Mouse (Mus musculus) embryo, embryonic 11 days (tissue): ENCODE data around the gene Nyap1.

ENCODE experiments used
- DNase-seq: peaks from one replicate; pipeline ENCODE4 v3.0.0-alpha.2; 2015

Nyap1 gene

DNA sequence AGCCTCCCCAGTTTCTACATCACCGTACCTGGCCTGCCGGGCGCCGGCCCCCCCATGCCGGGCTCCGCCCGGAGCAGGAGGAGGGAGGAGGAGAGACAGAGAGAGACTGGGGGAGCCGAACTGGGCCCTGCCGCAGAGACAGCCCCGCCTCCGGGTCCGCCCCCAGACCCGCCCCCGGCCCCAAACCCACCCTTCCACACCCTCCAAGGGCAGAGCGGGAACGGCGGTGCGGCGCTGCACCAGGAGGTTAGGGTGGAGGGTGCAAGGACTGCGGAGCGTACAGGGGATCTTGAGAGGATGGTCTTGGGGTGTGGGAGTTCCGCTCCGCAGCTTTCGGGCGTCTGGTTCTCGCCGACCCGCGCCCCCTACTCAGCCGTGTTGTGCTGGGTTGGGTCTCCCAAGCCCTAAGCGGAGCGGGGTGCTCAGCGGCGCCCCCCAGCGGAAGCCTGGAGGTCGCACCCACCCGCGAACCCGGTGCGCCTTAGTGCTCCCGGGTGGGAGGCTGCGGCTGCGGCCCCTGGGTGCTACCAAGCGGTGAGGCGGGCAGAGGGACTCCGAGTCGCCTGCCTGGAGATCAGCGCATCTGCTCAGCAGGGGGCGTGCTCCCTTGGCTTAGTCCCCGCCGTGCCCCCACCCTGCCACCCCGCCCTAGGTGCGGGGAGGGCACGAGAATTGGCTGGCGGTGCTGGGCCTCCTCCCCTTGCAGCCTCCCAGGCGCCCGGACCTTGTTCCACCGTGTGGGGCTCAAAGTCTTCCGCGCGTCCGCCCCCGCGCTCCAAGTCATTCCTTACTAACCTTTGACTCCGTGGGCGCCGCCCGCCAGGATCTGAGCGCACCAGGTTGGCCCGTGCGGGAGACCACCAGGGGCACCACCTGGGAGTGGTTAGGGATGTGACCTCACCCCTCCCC, at the start of gene Nyap1:
Gene Nyap1 (minus strand): TSS at position 585 of the 909 bp plus-strand sequence.
- DNase-seq = peak; percentile 87

DNA sequence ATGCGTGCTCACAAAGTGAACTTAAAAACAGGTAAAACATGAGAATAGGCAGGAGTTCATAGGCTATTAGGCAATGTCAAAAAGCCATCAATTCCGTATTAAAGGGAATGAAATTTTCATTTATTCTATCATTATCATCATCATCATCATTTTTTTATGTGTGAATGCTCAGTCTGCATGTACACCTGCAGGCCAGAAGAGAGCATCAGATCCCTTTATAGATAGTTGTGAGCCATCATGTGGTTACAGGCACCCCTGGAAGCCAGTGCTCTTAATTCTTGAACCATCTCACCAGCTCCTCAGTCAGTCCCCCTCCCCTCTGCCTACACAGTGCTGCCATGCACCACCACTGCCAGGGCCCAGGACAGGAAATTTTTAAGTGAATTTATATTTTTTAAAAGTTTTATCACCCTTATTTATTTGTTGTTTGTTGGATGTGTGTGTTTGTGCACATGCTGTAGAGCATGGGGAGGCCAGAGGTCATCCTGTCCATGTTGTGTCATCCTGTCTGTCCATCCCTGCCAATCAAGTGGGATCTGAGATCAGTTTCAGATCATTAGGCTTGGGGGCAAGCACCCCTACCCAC, 47.6 kb upstream of the Nyap1 start:
- no peak for DNase-seq

DNA sequence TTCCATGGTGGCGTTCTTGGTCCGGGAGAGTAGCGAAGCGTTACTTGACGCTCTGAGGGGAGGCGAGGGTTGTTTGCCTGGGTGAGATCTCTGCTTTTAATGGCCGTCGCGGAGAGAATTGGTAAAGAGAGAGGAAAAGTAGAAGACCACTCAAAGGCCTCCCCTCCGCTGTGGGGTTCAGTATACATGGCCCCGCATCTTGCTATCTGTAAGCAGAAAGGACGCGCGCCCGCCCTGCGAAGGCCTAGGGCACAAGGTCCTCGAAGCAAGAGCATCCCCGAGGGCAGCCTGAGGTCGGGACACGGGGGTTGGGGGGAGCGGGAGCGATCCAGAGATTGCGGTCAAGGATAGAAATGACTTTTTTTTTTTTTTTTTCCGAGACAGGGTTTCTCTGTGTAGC, 46.8 kb upstream of the Nyap1 start:
- peak; percentile 11 for DNase-seq

DNA sequence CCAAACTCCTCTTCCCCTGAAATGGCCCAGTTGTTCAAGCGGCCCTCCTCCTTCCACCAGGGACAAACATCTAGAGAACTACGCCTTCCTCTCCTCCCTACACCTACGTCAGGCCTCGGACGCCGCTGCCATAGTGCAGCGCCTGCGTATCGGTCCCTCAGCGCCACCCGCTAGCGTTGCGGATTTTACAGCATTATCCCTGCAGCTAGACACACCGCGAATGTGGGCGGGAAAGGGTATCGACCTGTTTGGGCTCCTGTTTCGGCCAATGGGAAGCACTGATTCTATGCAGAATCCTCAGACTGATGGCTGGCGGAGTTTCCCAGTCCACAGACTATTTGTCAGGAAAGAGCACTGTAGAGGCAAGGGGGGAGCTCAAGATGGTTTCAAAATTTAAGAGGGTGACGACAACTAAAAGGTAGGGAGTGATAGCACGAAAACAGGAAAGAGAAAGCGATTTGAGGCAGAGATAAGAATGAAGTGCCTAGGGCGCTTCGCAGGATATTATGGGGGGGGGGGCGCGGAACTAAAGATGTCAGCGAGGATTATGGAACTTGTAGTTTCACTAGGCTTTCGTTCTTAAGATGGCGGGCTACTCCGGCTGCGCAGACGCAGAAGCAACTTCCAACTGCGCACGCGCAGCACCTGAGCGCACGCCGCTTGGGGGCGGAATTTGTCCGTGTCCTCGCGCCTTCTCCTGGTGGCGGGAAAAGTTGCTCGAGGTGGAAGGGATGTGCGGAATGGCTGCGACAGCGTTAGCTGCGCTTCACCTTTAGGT, 45.9 kb upstream of the Nyap1 start, which contains the start of the genes Mepce and Zcwpw1:
Gene Mepce (minus strand): TSS at position 505 of the 778 bp plus-strand sequence.
Gene Zcwpw1 (plus strand): TSS at position 648 of the 778 bp plus-strand sequence.
- peak; percentile 96 for DNase-seq

DNA sequence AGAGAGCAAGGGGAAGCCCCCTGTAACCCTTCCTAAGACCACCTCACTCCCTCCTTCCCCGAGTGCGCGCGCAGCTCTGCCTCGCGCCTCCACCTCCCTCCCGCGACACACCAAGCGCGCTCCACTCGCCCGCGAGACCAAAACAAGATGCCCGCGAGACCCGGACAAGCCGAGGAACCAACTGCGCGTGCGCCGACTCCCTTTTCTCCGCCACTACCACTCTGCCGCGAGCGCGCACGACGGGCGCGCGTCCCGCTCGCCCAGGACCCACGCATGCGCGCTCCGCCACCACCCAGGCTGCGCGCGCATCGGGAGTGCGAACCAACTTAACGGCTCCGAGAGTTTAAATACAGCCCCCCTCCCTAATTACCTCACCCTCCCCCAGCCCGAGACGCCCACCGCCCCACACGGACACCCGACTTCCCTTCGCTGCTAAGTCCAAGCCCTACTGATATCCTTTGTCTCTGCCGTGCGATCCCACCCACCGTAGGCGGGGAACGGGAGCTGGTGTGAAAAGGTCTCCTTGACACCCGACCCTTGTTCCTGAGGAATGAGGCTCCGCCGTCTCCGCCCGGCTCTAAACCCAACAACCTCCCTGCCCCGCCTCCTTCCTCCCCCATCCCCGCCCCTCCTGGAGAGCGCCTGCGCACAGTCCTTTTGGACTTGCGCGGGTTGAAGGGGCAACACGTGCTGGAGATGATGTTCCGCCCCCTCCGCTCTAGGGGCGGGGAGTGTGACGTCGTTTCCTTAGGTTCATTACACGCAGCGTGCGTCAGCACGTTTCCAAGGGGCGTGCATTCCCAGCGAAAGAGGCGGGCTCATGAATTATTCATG, 44.9 kb upstream of the Nyap1 start:
- DNase-seq = peak; percentile 100

DNA sequence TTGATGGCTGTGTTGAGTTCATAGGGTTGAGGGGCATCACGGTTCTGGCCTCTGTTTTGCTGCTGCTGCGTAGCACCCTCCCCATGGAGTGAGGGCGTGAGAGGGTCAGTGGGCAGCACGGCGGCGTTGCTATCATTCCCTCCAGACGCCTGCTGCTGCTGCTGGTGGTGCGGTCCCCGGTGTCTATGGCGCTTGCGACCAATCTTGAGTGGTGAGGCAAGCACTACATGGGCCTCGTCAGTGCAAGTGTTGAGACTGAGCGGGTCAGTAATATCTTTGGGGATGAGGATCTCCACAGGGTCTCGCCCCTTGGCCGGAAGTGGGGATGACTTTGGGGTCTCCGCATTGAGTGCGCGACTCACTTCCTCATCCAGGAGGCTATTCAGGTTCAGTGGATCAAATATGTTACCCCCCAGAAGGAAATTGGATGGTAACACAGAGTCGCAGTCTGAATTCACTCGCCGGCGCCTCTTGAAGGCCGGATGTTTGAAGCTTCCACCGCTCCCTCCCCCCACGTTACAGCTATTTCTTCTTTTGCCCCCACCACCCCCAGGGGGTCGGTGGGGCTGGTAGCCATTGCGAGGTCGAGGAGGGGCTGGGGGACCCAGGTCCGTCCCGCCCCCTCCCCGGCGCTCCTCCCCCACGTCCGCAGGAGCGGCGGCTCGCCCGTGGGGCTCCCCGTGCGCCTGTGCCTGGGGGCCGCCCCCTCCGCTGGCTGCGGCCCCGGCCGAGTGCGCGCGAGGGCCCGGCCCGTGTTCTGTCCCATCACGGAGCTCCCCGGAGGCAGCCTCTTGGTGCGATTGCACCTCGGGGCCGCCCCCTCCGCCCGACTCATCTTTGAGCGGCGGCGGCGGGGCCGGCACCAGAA, 44.0 kb upstream of the Nyap1 start:
- peak; percentile 63 for DNase-seq

DNA sequence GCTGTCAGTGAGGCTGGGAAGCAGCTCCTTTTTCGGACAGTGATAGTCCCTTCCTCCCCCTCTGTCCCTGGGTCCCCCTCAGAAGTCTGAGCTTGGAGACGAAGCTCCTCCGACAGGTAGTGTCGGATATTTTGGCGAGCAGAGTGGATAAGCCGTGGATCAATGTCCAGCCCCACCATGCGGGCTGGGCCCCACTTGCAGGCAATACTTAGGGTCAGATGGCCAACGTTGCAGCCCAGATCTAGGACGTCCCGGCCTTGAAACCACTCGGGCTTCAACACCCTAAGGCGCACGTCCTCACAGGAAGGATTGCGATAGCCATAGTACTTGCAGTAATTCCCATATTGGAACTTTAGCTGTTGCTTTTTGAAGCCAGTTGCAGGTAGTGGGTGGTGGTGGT, 43.1 kb upstream of the Nyap1 start:
- no peak for DNase-seq

DNA sequence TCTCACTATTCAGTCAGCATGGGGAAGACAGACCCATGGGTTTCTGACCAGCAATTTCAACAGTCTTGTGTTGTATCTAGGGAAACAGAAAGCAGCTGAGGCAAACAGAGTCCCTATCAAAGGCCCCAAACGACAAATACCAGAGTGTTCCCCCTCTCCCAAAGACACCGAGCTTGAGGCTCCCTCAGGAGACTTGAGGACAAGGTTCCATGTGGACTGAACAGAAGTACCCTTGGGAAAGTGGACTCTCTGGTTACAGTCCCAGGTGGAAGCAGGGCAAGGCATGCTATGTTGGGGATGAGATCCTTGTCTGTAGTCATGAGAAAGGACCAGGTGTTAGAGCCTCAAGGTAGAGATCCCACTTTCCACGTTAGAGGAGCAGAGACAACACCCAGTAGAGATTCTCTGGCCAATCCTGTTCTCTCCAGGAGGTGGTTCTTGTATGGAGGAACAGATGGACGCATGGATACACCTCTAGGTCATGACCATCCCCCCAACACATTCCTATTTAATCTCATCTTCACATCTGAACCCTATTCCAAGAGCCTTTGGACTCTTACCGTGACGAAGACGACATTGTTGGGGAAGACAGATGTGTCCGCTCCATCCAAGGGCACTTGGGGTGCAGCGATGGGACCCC, 42.6 kb upstream of the Nyap1 start:
- no peak for DNase-seq

DNA sequence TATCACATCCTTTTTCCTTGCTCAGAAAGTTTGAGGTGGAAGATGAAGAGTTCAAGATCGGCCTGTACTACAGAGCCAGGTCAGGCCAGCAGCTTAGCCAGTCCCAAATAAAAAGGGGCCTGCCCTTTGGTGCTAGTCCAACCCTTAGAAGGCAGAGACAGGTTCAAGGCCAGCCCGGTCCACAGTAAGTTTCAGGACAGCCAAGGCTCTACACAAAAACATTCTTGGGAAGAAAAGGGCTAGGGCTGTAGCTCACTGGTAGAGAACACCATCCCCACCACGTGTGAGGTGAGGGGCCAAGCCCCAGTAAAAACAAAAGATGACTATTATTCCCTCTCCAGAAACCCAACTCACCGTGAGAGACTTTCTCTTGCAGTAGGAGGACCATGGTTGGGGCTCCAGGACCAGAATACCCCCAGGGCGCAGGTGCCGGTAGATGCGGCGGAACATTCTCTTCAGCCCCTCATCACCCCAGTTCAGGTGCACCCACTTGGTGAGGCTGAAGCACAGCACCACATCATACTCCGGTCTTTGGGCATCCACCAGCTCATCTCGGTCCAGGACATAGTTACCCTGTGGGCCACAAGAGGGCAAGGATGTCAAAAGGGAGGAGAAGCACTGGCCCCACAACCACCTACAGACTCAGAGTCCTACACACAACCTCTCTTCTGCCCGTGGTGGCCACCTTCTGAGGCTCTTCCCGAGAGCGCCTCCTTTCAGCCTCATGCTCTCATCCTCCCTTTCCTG, 41.5 kb upstream of the Nyap1 start:
- DNase-seq = no peak

DNA sequence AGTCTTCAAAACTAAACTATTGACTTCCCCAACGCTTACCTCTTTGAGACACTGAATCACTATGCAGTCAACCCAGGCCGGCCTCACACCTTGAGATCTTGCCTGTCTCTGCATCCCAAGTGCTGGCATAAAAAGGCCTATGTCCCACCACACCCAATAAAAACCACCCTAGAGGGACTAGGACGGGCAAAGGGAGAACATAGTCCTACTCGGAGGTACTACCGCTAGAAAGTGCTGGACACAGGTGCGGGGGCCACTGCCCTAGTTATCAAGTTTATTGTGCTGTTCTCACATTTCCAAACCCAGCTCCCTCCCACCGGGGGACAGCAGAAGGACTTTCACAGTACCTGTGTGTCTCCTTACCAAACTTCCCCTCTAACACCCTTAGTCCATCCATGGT, 40.3 kb upstream of the Nyap1 start:
- no peak for DNase-seq

DNA sequence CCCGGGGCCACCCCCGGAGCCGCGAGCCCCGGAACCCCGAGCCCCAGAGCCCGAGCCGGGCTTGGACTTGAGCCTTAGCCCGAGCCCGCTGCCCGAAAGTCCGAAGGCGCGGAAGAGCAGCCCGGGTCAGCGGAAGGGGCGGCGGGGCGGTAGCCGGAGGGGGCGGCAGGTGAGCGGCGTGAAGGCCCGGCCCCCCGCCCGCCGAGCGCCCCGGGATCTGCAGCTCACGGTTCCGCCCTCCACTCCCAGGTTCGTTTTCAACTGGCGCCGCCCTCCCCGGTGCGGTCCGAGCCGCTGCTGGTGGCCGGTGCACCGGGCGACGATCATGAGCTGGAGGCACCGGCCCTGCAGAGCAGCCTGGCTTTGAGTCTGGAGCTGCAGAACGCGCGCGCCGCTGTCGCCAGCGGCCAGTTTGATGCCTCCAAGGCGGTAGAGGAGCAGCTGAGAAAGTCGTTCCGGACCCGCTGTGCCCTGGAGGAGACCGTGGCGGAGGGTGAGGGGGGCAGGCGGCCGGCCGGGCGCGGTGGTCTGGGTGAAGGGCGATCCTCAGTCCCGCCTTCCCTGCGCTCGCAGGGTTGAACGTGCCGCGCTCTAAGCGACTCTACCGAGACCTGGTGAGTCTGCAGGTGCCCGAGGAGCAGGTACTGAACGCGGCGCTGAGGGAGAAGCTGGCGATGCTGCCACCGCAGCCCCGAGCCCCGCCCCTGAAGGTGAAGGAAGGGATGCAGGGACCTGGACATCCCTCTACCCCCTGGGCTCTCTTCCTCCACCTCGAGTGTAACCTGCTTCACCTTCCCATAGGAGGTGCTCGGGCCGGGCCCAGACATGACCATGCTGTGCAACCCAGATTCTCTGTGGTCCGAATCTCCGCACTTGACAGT, 37.9 kb upstream of the Nyap1 start:
- peak; percentile 56 for DNase-seq

DNA sequence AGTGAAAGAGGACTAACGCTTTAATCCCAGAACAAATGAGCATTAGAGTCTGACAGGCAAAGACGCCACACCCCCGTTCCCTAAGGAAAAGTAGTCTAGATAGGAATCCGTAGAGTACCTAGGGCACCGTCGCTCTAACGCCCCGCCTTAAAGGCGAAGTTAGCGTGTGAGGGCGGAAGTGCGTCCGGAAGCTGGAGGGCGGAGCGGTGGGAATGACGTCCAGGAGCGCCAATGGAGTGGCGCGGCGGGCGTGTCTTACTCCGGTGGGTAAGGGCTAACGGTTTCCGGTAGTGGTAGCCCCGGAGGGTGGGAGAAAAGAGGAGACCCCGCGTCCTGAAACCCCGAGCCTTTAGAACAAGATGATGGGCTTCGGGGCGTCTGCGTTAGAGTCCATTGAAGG, 37.2 kb upstream of the Nyap1 start, which contains the start of gene Ppp1r35:
Gene Ppp1r35 (plus strand): TSS at position 215 of the 400 bp plus-strand sequence.
- peak; percentile 99 for DNase-seq

DNA sequence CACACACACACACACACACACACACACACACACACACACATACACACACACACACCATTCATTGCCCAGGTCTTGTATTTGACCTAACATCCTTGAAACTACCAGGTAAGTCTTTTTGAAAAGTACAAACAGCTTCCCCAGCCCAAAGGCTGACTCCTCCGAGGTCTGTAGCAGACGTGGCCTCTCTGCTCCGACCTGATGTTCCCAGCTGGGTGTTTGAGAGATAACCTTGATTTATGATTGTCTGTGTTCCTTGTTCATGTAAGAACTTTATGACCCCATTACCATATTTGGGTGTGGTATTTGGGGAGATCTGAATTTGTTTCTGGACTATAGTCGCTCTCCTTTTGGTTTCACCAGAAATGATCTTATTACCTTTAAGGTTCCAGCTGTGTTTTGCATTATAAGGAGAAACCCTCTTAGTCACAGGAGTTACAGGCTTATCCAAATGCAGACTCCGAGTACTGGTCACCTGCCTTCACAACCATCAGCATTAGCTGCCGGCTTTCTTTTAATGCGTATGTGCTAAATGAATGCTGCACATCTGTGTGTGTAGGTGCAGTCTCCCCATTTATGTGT, 35.9 kb upstream of the Nyap1 start:
- DNase-seq = no peak

DNA sequence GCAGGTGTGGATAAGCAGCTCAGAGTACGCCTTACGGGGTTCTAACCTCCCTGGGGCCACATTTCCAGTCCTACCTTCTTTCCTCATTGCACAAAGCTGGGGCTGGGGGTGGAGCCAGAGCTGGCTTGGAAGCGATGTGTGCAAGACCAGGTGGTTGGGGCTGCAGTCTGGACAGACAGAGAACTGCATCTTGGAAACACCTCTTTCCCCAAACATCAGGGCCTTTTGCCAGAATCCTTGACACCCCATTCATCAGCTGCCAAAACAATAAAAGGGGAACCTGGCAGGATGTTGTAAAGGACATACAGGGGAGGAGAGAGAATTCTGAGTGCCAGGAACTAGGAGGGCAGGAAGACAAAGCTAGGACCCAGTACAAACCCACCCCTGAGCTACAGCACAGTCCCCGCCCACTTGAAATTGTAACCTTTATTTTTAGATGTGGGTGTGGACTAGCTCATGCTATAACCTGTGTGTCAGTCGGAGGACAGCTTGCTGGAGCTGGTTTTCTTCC, 35.1 kb upstream of the Nyap1 start:
- no peak for DNase-seq

DNA sequence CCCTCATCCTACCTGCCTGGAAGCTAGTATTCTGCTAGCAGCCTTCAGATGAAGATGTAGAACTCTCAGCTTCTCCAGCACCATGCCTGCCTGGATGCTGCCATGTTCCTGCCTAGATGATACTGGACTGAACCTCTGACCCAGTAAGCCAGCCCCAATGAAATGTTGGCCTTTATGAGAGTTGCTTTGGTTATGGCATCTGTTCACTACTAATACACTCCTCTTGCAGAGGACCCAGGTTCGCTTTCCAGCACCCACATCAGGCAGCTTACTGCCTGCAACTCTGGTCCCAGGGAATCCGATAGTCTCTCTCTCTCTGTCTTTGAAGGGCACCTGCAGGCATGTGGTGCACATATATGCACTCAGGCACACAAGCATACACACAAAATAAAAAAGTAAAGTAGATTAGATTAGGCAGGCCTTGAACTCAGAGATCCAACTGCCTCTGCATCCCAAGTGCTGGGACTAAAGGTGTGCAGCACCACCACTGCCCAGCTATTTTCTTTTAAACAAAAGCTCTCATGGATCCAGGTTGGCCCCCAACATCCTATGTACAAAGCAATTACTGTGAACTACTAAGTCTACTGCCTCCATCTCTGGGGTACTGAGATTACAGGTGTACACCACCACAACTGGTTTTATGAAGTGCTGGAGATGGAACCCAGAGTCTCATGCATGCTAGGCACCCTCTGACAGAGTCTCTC, 34.3 kb upstream of the Nyap1 start:
- no peak for DNase-seq

DNA sequence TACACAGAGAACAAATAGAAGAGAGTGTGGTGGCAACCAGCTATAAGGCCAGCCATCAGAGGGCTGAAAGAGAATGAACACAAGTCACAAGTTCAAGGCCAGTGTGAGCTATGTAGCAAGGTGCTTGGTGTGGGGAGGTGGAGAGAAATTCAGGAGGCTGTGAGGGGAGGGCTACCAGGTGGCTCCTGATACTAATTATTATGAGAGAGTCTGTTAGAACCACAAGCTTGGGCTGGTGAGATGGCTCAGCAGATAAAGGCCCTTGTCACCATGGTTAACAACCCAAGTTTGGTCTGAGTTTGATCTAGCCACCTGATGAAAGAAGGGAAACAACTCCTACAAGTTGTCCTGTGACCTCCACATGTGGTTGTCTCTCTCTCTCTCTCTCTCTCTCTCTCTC, 31.3 kb upstream of the Nyap1 start:
- no peak for DNase-seq

DNA sequence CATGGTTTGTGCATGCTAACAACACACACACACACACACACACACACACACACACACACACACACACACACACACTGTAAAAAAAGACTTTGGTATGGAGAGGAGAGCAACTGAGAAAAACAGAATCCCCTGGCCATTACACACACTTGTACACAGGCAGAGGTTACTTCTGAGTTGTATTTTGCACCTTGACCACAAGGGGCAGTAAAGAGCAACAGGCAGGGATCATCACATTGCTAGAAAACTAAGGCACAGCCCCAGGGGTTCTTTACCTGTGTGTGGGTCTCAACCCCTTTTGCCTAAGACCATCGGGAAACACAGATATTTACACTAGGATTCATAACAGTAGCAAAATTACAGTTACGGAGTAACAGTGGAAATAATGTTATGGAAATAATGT, 29.3 kb upstream of the Nyap1 start:
- peak; percentile 59 for DNase-seq

DNA sequence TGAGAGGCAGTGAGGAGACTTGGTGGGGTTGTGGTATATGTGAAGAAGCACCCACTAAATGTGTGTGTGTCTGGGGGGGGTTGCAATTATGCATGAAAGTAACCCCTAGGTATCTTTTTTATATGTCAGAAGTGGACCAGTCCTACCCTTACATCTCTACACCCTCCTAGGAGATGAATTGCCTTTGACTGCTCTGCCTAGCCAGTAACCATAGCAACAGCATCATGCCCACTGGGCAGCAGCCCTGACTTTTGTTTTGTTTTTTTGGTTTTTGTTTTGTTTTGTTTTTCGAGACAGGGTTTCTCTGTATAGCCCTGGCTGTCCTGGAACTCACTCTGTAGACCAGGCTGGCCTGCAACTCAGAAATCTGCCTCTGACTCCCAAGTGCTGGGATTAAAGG, 27.1 kb upstream of the Nyap1 start:
- no peak for DNase-seq
